Mouse (Mus musculus) kidney, embryonic 14.5 days (tissue): ENCODE measurements around the gene Mdh2. TPM values are rescaled to one million over a fixed set of nuclear protein-coding genes. Genes with fewer than 3 reads are reported as not detected.

Experiments used
- ATAC-seq: fragments of 200-750 bp; cut with Nextera tagmentation; 2 replicates; pipeline ENCODE4 v1.8.0; 2017; ENCODE audit warnings: moderate number of reproducible peaks, mild to moderate bottlenecking, moderate TSS enrichment, moderate library complexity; ENCODE audit not compliant: low FRiP score, low TSS enrichment
- H3K27ac ChIP-seq: fragments of 300-500 bp; sonication (generic); 2 replicates; pipeline ENCODE4 v1.5.1; 2014; ENCODE audit warnings: low read depth, mild to moderate bottlenecking, low read length, moderate library complexity, mixed read lengths
- H3K27me3 ChIP-seq: fragments of 300-500 bp; sonication (generic); 2 replicates; pipeline ENCODE4 v1.6.1; 2014; ENCODE audit warnings: mild to moderate bottlenecking, low read length; ENCODE audit not compliant: control insufficient read depth, insufficient read depth
- H3K36me3 ChIP-seq: fragments of 300-500 bp; sonication (generic); 2 replicates; pipeline ENCODE4 v1.6.1; 2014; ENCODE audit warnings: low read length, mixed read lengths; ENCODE audit not compliant: control insufficient read depth, insufficient read depth
- H3K4me1 ChIP-seq: fragments of 300-500 bp; sonication (generic); 2 replicates; pipeline ENCODE4 v1.6.1; 2014; ENCODE audit warnings: low read length, mixed read lengths; ENCODE audit not compliant: control insufficient read depth, insufficient read depth
- H3K4me2 ChIP-seq: fragments of 300-500 bp; sonication (generic); replicated peaks from 2 replicates; pipeline ENCODE4 v1.6.1; 2014; ENCODE audit warnings: low read depth, mild to moderate bottlenecking, low read length
- H3K4me3 ChIP-seq: fragments of 300-500 bp; sonication (generic); 2 replicates; pipeline ENCODE4 v1.5.1; 2014; ENCODE audit warnings: mild to moderate bottlenecking, low read length
- H3K9ac ChIP-seq: fragments of 300-500 bp; sonication (generic); 2 replicates; pipeline ENCODE4 v1.6.1; 2014; ENCODE audit warnings: low read depth, mild to moderate bottlenecking, low read length, moderate library complexity
- H3K9me3 ChIP-seq: fragments of 300-500 bp; sonication (generic); 2 replicates; pipeline ENCODE4 v1.6.1; 2016; ENCODE audit warnings: low read length; ENCODE audit not compliant: control insufficient read depth
- WGBS: fragments of 180-500 bp; shearing (Covaris S2); extraction: QIAGEN DNeasy Blood & Tissue Kit; methylation state at CpG from one replicate; pipeline ENCODE4 v1.1.7; 2014; 5-methylcytosine and 5-hydroxymethylcytosine counted together
- polyA plus RNA-seq: library from polyadenylated mRNA; unstranded; fragments of >200 nt; fragmentation: Nextera tagmentation; extraction: Ambion mirVana; gene quantifications from 2 replicates; pipeline ENCODE4 v1.2.1, GENCODE M21; 2014

Gene Mdh2
- polyA plus RNA-seq, 1 experiment from 2014 or later, result 590 TPM

GRCm38 (mm10) chr5:135761881-135762280 is 16.4 kb upstream of the Mdh2 start:
- no peak overlapping the region for H3K4me2 ChIP-seq
- no peaks in the 10 kb centered on the region for H3K4me1 ChIP-seq
- H3K27me3 ChIP-seq, result no peaks in the 10 kb centered on the region
- H3K4me3 ChIP-seq, result no peak overlapping the region
- no peaks in the 10 kb centered on the region for H3K36me3 ChIP-seq
- H3K27ac ChIP-seq, result no peak overlapping the region
- WGBS, result 69% methylated on average over 3 of the region's 3 CpGs
- no peak for ATAC-seq
- no peak overlapping the region for H3K9ac ChIP-seq
- H3K9me3 ChIP-seq, result no peaks in the 10 kb centered on the region

- no peaks in the 10 kb centered on the region for H3K36me3 ChIP-seq
- H3K4me2 ChIP-seq, result no peak overlapping the region
- no peak overlapping the region for H3K27ac ChIP-seq
- H3K4me3 ChIP-seq, result no peak overlapping the region
- no peaks in the 10 kb centered on the region for H3K9me3 ChIP-seq
- H3K27me3 ChIP-seq, result no peaks in the 10 kb centered on the region
- 5% methylated on average over 7 of the region's 7 CpGs for WGBS
- H3K9ac ChIP-seq, result no peak overlapping the region
- no peaks in the 10 kb centered on the region for H3K4me1 ChIP-seq
- ATAC-seq, result 0 out of 2 replicates have a peak, but pooled peaks have one; percentile 35
Observed at GRCm38 (mm10) chr5:135763526-135763925, 14.8 kb upstream of the Mdh2 start.

DNA sequence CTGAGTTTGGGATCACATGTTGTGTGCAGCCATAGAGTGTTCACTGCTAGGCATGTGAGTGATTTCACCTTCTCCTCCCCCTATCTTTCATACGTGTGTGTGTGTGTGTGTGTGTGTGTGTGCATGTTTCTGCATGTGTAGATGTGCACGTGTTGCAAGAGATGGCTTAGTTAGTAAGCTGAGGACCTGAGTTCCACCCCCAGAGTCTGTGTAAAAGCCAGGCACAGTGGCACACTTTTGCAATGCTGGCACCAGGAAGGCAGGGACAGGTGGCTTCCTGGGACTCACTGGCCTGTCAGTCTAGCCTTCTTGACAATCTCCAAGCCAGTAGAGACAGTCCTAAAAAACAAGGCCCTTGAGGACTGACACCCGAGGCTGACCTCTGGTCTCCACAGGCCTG is 13.3 kb upstream of the Mdh2 start:
- Histone ChIP-seq H3K4me2 (no peak overlapping the region), H3K4me3 (no peak overlapping the region), H3K27me3 (no peaks in the 10 kb centered on the region), H3K36me3 (no peaks in the 10 kb centered on the region), H3K27ac (no peak overlapping the region), H3K9ac (no peak overlapping the region), H3K4me1 (no peaks in the 10 kb centered on the region), H3K9me3 (no peaks in the 10 kb centered on the region)
- no peak for ATAC-seq
- 70% methylated on average over 3 of the region's 3 CpGs for WGBS

DNA sequence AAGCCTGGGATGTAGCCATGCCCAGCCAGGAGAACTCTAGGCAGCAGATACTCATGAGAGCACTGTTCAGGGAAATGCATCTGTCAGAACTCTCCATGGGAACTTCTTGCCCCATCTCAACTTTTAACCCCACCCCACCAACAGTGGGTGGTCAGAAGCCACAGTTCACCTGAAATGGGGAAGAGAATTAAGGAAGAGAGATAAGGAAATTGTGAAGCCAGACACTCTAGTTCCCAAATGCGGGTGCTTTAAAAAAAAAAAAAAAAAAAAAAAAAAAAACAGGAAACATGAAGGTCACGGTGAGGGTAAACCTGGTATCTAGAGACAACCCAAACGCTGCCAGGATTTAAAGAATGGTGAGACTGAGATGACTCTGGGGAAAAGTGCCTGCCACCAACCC is 5.8 kb upstream of the Mdh2 start:
- H3K4me3 ChIP-seq, result no peak overlapping the region
- H3K27ac ChIP-seq, result no peak overlapping the region
- H3K27me3 ChIP-seq, result no peaks in the 10 kb centered on the region
- H3K9me3 ChIP-seq, result no peaks in the 10 kb centered on the region
- H3K36me3 ChIP-seq, result no peaks in the 10 kb centered on the region
- H3K4me2 ChIP-seq, result no peak overlapping the region
- no peak for ATAC-seq
- H3K9ac ChIP-seq, result no peak overlapping the region
- 47% methylated on average over 3 of the region's 3 CpGs for WGBS
- H3K4me1 ChIP-seq, result peaks cover 3% of the 10 kb centered on the region

DNA sequence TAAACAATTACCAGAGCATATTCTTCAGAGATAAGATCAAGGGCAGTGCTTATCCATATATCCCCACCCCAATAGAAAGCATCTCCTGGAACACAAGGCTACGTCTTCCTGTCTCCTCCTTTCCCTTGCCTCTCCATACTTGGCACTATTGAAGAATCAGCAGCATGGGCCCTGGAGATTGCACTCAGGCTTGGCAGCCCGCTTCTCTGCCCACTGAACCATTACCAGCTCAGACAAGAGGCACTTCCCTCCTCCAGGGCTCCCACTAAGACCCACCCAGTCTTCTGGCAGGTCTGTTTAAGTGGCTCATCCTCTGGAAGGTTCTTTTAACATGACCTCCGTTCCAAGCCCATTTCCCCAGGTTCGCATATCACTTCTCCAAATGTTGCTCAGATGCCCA is 1.7 kb upstream of the Mdh2 start:
- Histone ChIP-seq H3K9ac (no peak overlapping the region), H3K4me1 (peaks cover 18% of the 10 kb centered on the region), H3K27ac (no peak overlapping the region), H3K4me3 (no peak overlapping the region), H3K4me2 (no peak overlapping the region), H3K9me3 (no peaks in the 10 kb centered on the region), H3K36me3 (peaks cover 4% of the 10 kb centered on the region; the same call in 1 of the 2 replicates), H3K27me3 (no peaks in the 10 kb centered on the region)
- ATAC-seq, result no peak
- 51% methylated on average over 4 of the region's 4 CpGs for WGBS

GRCm38 (mm10) chr5:135777796-135778470 is 347 bp upstream of the Mdh2 start, which contains the start of gene Styxl1:
Styxl1 (minus strand) TSS chr5:135778385.
- peak; percentile 93 for ATAC-seq
- Histone ChIP-seq H3K9ac (peak within 1 kb of the TSS; percentile 96), H3K4me2 (peak within 1 kb of the TSS; percentile 82), H3K27ac (peak within 1 kb of the TSS; percentile 95), H3K9me3 (no peaks in the 10 kb centered on the region), H3K36me3 (peaks cover 15% of the 10 kb centered on the region), H3K4me1 (peaks cover 18% of the 10 kb centered on the region), H3K4me3 (peak within 1 kb of the TSS; percentile 93), H3K27me3 (no peaks in the 10 kb centered on the region)
- WGBS, result under 1% methylated on average over 44 of the region's 45 CpGs

GRCm38 (mm10) chr5:135780331-135780730 is 2.1 kb downstream of the Mdh2 start:
- Histone ChIP-seq H3K27ac (no peak overlapping the region), H3K4me2 (peak overlapping the region; percentile 82; the same call in 1 of the 2 replicates), H3K4me3 (peak overlapping the region; percentile 93; the same call in 1 of the 2 replicates), H3K27me3 (no peaks in the 10 kb centered on the region), H3K36me3 (peaks cover 39% of the 10 kb centered on the region), H3K9me3 (no peaks in the 10 kb centered on the region), H3K9ac (no peak overlapping the region), H3K4me1 (peaks cover 18% of the 10 kb centered on the region)
- ATAC-seq, result no peak
- WGBS, result 83% methylated on average over 8 of the region's 8 CpGs

- peaks cover 12% of the 10 kb centered on the region for H3K4me1 ChIP-seq
- 87% methylated on average over 4 of the region's 4 CpGs for WGBS
- H3K9ac ChIP-seq, result no peak overlapping the region
- H3K36me3 ChIP-seq, result peaks cover 64% of the 10 kb centered on the region
- no peak overlapping the region for H3K4me2 ChIP-seq
- no peak for ATAC-seq
- no peak overlapping the region for H3K4me3 ChIP-seq
- no peak overlapping the region for H3K27ac ChIP-seq
- H3K27me3 ChIP-seq, result no peaks in the 10 kb centered on the region
- H3K9me3 ChIP-seq, result no peaks in the 10 kb centered on the region
Observed at GRCm38 (mm10) chr5:135782901-135783300, 4.6 kb downstream of the Mdh2 start.

GRCm38 (mm10) chr5:135793996-135794858 is 15.9 kb downstream of the Mdh2 start:
- Histone ChIP-seq H3K4me2 (peak overlapping the region; percentile 42), H3K4me3 (peak overlapping the region; percentile 37), H3K4me1 (peaks cover 5% of the 10 kb centered on the region; the same call in 1 of the 2 replicates), H3K9me3 (no peaks in the 10 kb centered on the region), H3K27ac (0 out of 2 replicates have a peak overlapping the region, but pooled peaks have one; percentile 37), H3K9ac (peak overlapping the region; percentile 42), H3K27me3 (no peaks in the 10 kb centered on the region; the same call in 1 of the 2 replicates), H3K36me3 (peaks cover 29% of the 10 kb centered on the region)
- peak; percentile 85 for ATAC-seq
- 10% methylated on average over 20 of the region's 20 CpGs for WGBS
